Mouse (Mus musculus) splenic B cell, adult 2 months (primary cell): ENCODE measurements around the gene Podxl2.

ENCODE experiments used
- DNase-seq: peaks from one replicate; pipeline ENCODE4 v3.0.0-alpha.2; 2011; ENCODE audit warnings: low read depth, low spot score
- H3K27me3 ChIP-seq: 2 replicates; pipeline ENCODE4 v1.6.1; 2012; ENCODE audit warnings: mild to moderate bottlenecking, low read length, moderate library complexity, mixed read lengths; ENCODE audit not compliant: control insufficient read depth, poor library complexity, insufficient read depth, severe bottlenecking
- H3K36me3 ChIP-seq: 2 replicates; pipeline ENCODE4 v1.6.1; 2012; ENCODE audit warnings: mild to moderate bottlenecking, low read length, moderate library complexity, mixed read lengths; ENCODE audit not compliant: control insufficient read depth, poor library complexity, insufficient read depth, severe bottlenecking

Podxl2 gene

GRCm38 (mm10) chr6:88873965-88874867, 628 bp downstream of the Podxl2 start:
- DNase-seq: no peak
- H3K36me3 ChIP-seq: no peaks in the 10 kb centered on the region

GRCm38 (mm10) chr6:88872811-88873210, 2.0 kb downstream of the Podxl2 start:
- no peaks in the 10 kb centered on the region for H3K27me3 ChIP-seq
- no peak for DNase-seq

More at GRCm38 (mm10) chr6:88873965-88874867, 628 bp downstream of the Podxl2 start:
- H3K27me3 ChIP-seq: no peaks in the 10 kb centered on the region

GRCm38 (mm10) chr6:88871546-88871945, 3.3 kb downstream of the Podxl2 start:
- no peak for DNase-seq
- no peaks in the 10 kb centered on the region for H3K36me3 ChIP-seq
- H3K27me3 ChIP-seq: no peaks in the 10 kb centered on the region

More at GRCm38 (mm10) chr6:88872811-88873210, 2.0 kb downstream of the Podxl2 start:
- no peaks in the 10 kb centered on the region for H3K36me3 ChIP-seq

GRCm38 (mm10) chr6:88870594-88870993, 4.2 kb downstream of the Podxl2 start:
- no peaks in the 10 kb centered on the region for H3K36me3 ChIP-seq
- no peaks in the 10 kb centered on the region for H3K27me3 ChIP-seq
- DNase-seq: no peak

GRCm38 (mm10) chr6:88869459-88869858, 5.4 kb downstream of the Podxl2 start:
- DNase-seq: no peak
- no peaks in the 10 kb centered on the region for H3K27me3 ChIP-seq
- H3K36me3 ChIP-seq: no peaks in the 10 kb centered on the region

- DNase-seq: no peak
- Histone ChIP-seq H3K27me3 (no peaks in the 10 kb centered on the region), H3K36me3 (no peaks in the 10 kb centered on the region)
These were observed 9.1 kb downstream of the Podxl2 start for GRCm38 (mm10) chr6:88865704-88866103.

- DNase-seq: peak; percentile 56
- no peaks in the 10 kb centered on the region for H3K27me3 ChIP-seq
- no peaks in the 10 kb centered on the region for H3K36me3 ChIP-seq
These were observed 13.9 kb downstream of the Podxl2 start for GRCm38 (mm10) chr6:88860914-88861313.

- Histone ChIP-seq H3K27me3 (no peaks in the 10 kb centered on the region), H3K36me3 (no peaks in the 10 kb centered on the region)
- no peak for DNase-seq
These were observed 16.5 kb downstream of the Podxl2 start for GRCm38 (mm10) chr6:88858341-88858740.

GRCm38 (mm10) chr6:88857830-88858229, 17.0 kb downstream of the Podxl2 start:
- DNase-seq: no peak
- H3K36me3 ChIP-seq: no peaks in the 10 kb centered on the region

GRCm38 (mm10) chr6:88857249-88857648, 17.6 kb downstream of the Podxl2 start:
- Histone ChIP-seq H3K36me3 (no peaks in the 10 kb centered on the region), H3K27me3 (no peaks in the 10 kb centered on the region)
- no peak for DNase-seq

More at GRCm38 (mm10) chr6:88857830-88858229, 17.0 kb downstream of the Podxl2 start:
- H3K27me3 ChIP-seq: no peaks in the 10 kb centered on the region

GRCm38 (mm10) chr6:88855636-88856035, 19.2 kb downstream of the Podxl2 start:
- DNase-seq: peak; percentile 84
- Histone ChIP-seq H3K36me3 (no peaks in the 10 kb centered on the region), H3K27me3 (no peaks in the 10 kb centered on the region)

- no peak for DNase-seq
- H3K27me3 ChIP-seq: no peaks in the 10 kb centered on the region
- H3K36me3 ChIP-seq: no peaks in the 10 kb centered on the region
These were observed 20.3 kb downstream of the Podxl2 start for GRCm38 (mm10) chr6:88854509-88854908.

GRCm38 (mm10) chr6:88850034-88850433, 24.8 kb downstream of the Podxl2 start:
- no peaks in the 10 kb centered on the region for H3K27me3 ChIP-seq
- no peak for DNase-seq
- no peaks in the 10 kb centered on the region for H3K36me3 ChIP-seq

- H3K27me3 ChIP-seq: no peaks in the 10 kb centered on the region
- DNase-seq: peak; percentile 51
- H3K36me3 ChIP-seq: no peaks in the 10 kb centered on the region
These were observed 25.6 kb downstream of the Podxl2 start for GRCm38 (mm10) chr6:88849270-88849669.

GRCm38 (mm10) chr6:88847571-88847970, 27.3 kb downstream of the Podxl2 start:
- Histone ChIP-seq H3K36me3 (no peaks in the 10 kb centered on the region), H3K27me3 (no peaks in the 10 kb centered on the region)
- no peak for DNase-seq
